Mouse (Mus musculus) neural tube, embryonic 13.5 days (tissue): ENCODE data around the gene Fam173a. TPM values are rescaled to one million over a fixed set of nuclear protein-coding genes. Genes with fewer than 3 reads are reported as not detected.

Source experiments
- ATAC-seq: fragments of 200-750 bp; cut with Nextera tagmentation; 2 replicates; pipeline ENCODE4 v1.8.0; 2017; ENCODE audit warnings: low read depth, mild to moderate bottlenecking, moderate TSS enrichment, moderate library complexity
- H3K27ac ChIP-seq: fragments of 300-500 bp; sonication (generic); replicated peaks from 2 replicates; pipeline ENCODE4 v1.5.1; 2015; ENCODE audit warnings: moderate library complexity, mild to moderate bottlenecking, inconsistent platforms
- H3K27me3 ChIP-seq: fragments of 300-500 bp; sonication (generic); 2 replicates; pipeline ENCODE4 v1.6.1; 2015; ENCODE audit warnings: mild to moderate bottlenecking, inconsistent platforms
- H3K36me3 ChIP-seq: fragments of 300-500 bp; sonication (generic); 2 replicates; pipeline ENCODE4 v1.6.1; 2015; ENCODE audit warnings: mild to moderate bottlenecking, inconsistent platforms
- H3K4me1 ChIP-seq: fragments of 300-500 bp; sonication (generic); replicated peaks from 2 replicates; pipeline ENCODE4 v1.6.1; 2015; ENCODE audit warnings: inconsistent platforms
- H3K4me2 ChIP-seq: fragments of 300-500 bp; sonication (generic); 2 replicates; pipeline ENCODE4 v1.6.1; 2015; ENCODE audit warnings: inconsistent platforms, mild to moderate bottlenecking, moderate library complexity
- H3K4me3 ChIP-seq: fragments of 300-500 bp; sonication (generic); 2 replicates; pipeline ENCODE4 v1.5.1; 2015; ENCODE audit warnings: mild to moderate bottlenecking, inconsistent platforms
- H3K9ac ChIP-seq: fragments of 300-500 bp; sonication (generic); 2 replicates; pipeline ENCODE4 v1.6.1; 2015; ENCODE audit warnings: moderate library complexity, mild to moderate bottlenecking, inconsistent platforms
- H3K9me3 ChIP-seq: fragments of 300-500 bp; sonication (generic); 2 replicates; pipeline ENCODE4 v1.6.1; 2016; ENCODE audit warnings: inconsistent platforms
- WGBS: fragments of 180-500 bp; shearing (Covaris S2); methylation state at CpG from one replicate; pipeline ENCODE4 v1.1.7; 2015; 5-methylcytosine and 5-hydroxymethylcytosine counted together
- polyA plus RNA-seq: library from polyadenylated mRNA; unstranded; fragments of >200 nt; fragmentation: Nextera tagmentation; extraction: Ambion mirVana; gene quantifications from 2 replicates; pipeline ENCODE4 v1.2.1, GENCODE M21; 2015

The Fam173a gene
- polyA plus RNA-seq, 1 experiment from 2014 or later: 73.6 TPM

- ATAC-seq: no peak
- Histone ChIP-seq H3K9ac (no peak overlapping the region), H3K4me1 (peaks cover 5% of the 10 kb centered on the region), H3K4me3 (no peak overlapping the region), H3K4me2 (no peak overlapping the region), H3K27ac (no peak overlapping the region), H3K36me3 (no peaks in the 10 kb centered on the region), H3K27me3 (peaks cover 37% of the 10 kb centered on the region), H3K9me3 (no peaks in the 10 kb centered on the region)
- 43% methylated on average over 9 of the region's 9 CpGs for WGBS
These were observed 23.4 kb downstream of the Fam173a start for GRCm38 (mm10) chr17:25769331-25769730.

- no peak overlapping the region for H3K27ac ChIP-seq
- no peaks in the 10 kb centered on the region for H3K9me3 ChIP-seq
- peaks cover 46% of the 10 kb centered on the region for H3K27me3 ChIP-seq
- H3K4me1 ChIP-seq: no peaks in the 10 kb centered on the region
- ATAC-seq: no peak
- no peaks in the 10 kb centered on the region for H3K36me3 ChIP-seq
- H3K9ac ChIP-seq: no peak overlapping the region
- no peak overlapping the region for H3K4me3 ChIP-seq
- no peak overlapping the region for H3K4me2 ChIP-seq
- WGBS: 19% methylated on average over 5 of the region's 5 CpGs
These were observed 26.8 kb downstream of the Fam173a start for GRCm38 (mm10) chr17:25765886-25766285.

GRCm38 (mm10) chr17:25762591-25762990 lies 30.1 kb downstream of the Fam173a start:
- WGBS: 36% methylated on average over 3 of the region's 3 CpGs
- ATAC-seq: no peak
- H3K27ac ChIP-seq: no peak overlapping the region
- H3K9ac ChIP-seq: no peak overlapping the region
- H3K4me2 ChIP-seq: no peak overlapping the region
- H3K4me3 ChIP-seq: no peak overlapping the region
- no peaks in the 10 kb centered on the region for H3K36me3 ChIP-seq
- no peaks in the 10 kb centered on the region for H3K9me3 ChIP-seq
- peaks cover 41% of the 10 kb centered on the region for H3K27me3 ChIP-seq
- no peaks in the 10 kb centered on the region for H3K4me1 ChIP-seq

GRCm38 (mm10) chr17:25761561-25761970 lies 31.1 kb downstream of the Fam173a start:
- no peak overlapping the region for H3K4me3 ChIP-seq
- H3K27ac ChIP-seq: no peak overlapping the region
- H3K36me3 ChIP-seq: no peaks in the 10 kb centered on the region
- no peaks in the 10 kb centered on the region for H3K9me3 ChIP-seq
- H3K9ac ChIP-seq: no peak overlapping the region
- no peak overlapping the region for H3K4me2 ChIP-seq
- ATAC-seq: no peak
- WGBS: 68% methylated on average over 4 of the region's 4 CpGs
- peaks cover 32% of the 10 kb centered on the region for H3K27me3 ChIP-seq
- no peaks in the 10 kb centered on the region for H3K4me1 ChIP-seq

GRCm38 (mm10) chr17:25760148-25760547 lies 32.6 kb downstream of the Fam173a start:
- no peak overlapping the region for H3K27ac ChIP-seq
- no peak overlapping the region for H3K9ac ChIP-seq
- ATAC-seq: no peak
- no peak overlapping the region for H3K4me2 ChIP-seq
- 73% methylated on average over 8 of the region's 8 CpGs for WGBS
- no peak overlapping the region for H3K4me3 ChIP-seq
- H3K36me3 ChIP-seq: no peaks in the 10 kb centered on the region
- no peaks in the 10 kb centered on the region for H3K9me3 ChIP-seq
- H3K27me3 ChIP-seq: peaks cover 26% of the 10 kb centered on the region
- no peaks in the 10 kb centered on the region for H3K4me1 ChIP-seq

- WGBS: 81% methylated on average over 3 of the region's 3 CpGs
- H3K27ac ChIP-seq: no peak overlapping the region
- no peak for ATAC-seq
- H3K4me2 ChIP-seq: no peak overlapping the region
- no peak overlapping the region for H3K9ac ChIP-seq
- no peaks in the 10 kb centered on the region for H3K36me3 ChIP-seq
- no peak overlapping the region for H3K4me3 ChIP-seq
- H3K27me3 ChIP-seq: peaks cover 26% of the 10 kb centered on the region
- no peaks in the 10 kb centered on the region for H3K4me1 ChIP-seq
- H3K9me3 ChIP-seq: no peaks in the 10 kb centered on the region
These were observed 35.0 kb downstream of the Fam173a start for GRCm38 (mm10) chr17:25757691-25758090.

- WGBS: 78% methylated on average over 9 of the region's 9 CpGs
- H3K4me3 ChIP-seq: no peak overlapping the region
- no peak for ATAC-seq
These were observed 36.1 kb downstream of the Fam173a start for GRCm38 (mm10) chr17:25756378-25757242.

GRCm38 (mm10) chr17:25755627-25756377 lies 36.9 kb downstream of the Fam173a start:
- H3K4me3 ChIP-seq: no peak overlapping the region
- 66% methylated on average over 4 of the region's 4 CpGs for WGBS
- ATAC-seq: no peak

More at GRCm38 (mm10) chr17:25756378-25757242, 36.1 kb downstream of the Fam173a start:
- Histone ChIP-seq H3K9me3 (no peaks in the 10 kb centered on the region), H3K9ac (no peak overlapping the region), H3K27me3 (peaks cover 19% of the 10 kb centered on the region), H3K4me2 (no peak overlapping the region), H3K27ac (no peak overlapping the region), H3K36me3 (no peaks in the 10 kb centered on the region), H3K4me1 (peaks cover 2% of the 10 kb centered on the region)

GRCm38 (mm10) chr17:25755086-25755485 lies 37.6 kb downstream of the Fam173a start:
- Histone ChIP-seq H3K9me3 (no peaks in the 10 kb centered on the region), H3K4me1 (peaks cover 8% of the 10 kb centered on the region), H3K9ac (0 out of 2 replicates have a peak overlapping the region, but pooled peaks have one; percentile 17), H3K36me3 (no peaks in the 10 kb centered on the region), H3K27ac (no peak overlapping the region), H3K4me3 (no peak overlapping the region), H3K4me2 (no peak overlapping the region), H3K27me3 (peaks cover 16% of the 10 kb centered on the region)
- ATAC-seq: no peak
- 81% methylated on average over 4 of the region's 4 CpGs for WGBS

More at GRCm38 (mm10) chr17:25755627-25756377, 36.9 kb downstream of the Fam173a start:
- Histone ChIP-seq H3K27ac (no peak overlapping the region), H3K27me3 (peaks cover 18% of the 10 kb centered on the region), H3K4me2 (no peak overlapping the region), H3K36me3 (no peaks in the 10 kb centered on the region), H3K4me1 (peaks cover 8% of the 10 kb centered on the region), H3K9me3 (no peaks in the 10 kb centered on the region), H3K9ac (0 out of 2 replicates have a peak overlapping the region, but pooled peaks have one; percentile 17)

GRCm38 (mm10) chr17:25754241-25754640 lies 38.5 kb downstream of the Fam173a start, which contains the start of gene Msln:
Gene Msln, minus strand, starts transcription at chr17:25754378.
- peaks cover 12% of the 10 kb centered on the region for H3K27me3 ChIP-seq

GRCm38 (mm10) chr17:25751446-25751845 lies 41.3 kb downstream of the Fam173a start:
- no peak overlapping the region; the same call in 1 of the 2 replicates for H3K27ac ChIP-seq
- H3K4me1 ChIP-seq: peaks cover 8% of the 10 kb centered on the region
- no peak overlapping the region for H3K4me3 ChIP-seq
- H3K9me3 ChIP-seq: no peaks in the 10 kb centered on the region
- no peak overlapping the region for H3K4me2 ChIP-seq
- H3K27me3 ChIP-seq: no peaks in the 10 kb centered on the region; the same call in 1 of the 2 replicates
- H3K36me3 ChIP-seq: no peaks in the 10 kb centered on the region
- H3K9ac ChIP-seq: peak overlapping the region; percentile 43; the same call in 1 of the 2 replicates
- WGBS: 54% methylated on average over 5 of the region's 5 CpGs
- no peak for ATAC-seq

More at GRCm38 (mm10) chr17:25754241-25754640, 38.5 kb downstream of the Fam173a start, which contains the start of gene Msln:
- Histone ChIP-seq H3K4me3 (no peak within 1 kb of the TSS), H3K4me2 (no peak within 1 kb of the TSS), H3K4me1 (peaks cover 8% of the 10 kb centered on the region), H3K9ac (no peak within 1 kb of the TSS), H3K27ac (no peak within 1 kb of the TSS), H3K36me3 (no peaks in the 10 kb centered on the region), H3K9me3 (no peaks in the 10 kb centered on the region)
- ATAC-seq: no peak
- WGBS: 86% methylated on average over 9 of the region's 9 CpGs

GRCm38 (mm10) chr17:25749314-25749713 lies 43.4 kb downstream of the Fam173a start:
- Histone ChIP-seq H3K9me3 (no peaks in the 10 kb centered on the region), H3K36me3 (no peaks in the 10 kb centered on the region), H3K9ac (no peak overlapping the region), H3K27ac (no peak overlapping the region), H3K4me3 (no peak overlapping the region), H3K4me1 (peaks cover 8% of the 10 kb centered on the region), H3K27me3 (no peaks in the 10 kb centered on the region; the same call in 1 of the 2 replicates), H3K4me2 (no peak overlapping the region)
- ATAC-seq: no peak
- 89% methylated on average over 6 of the region's 6 CpGs for WGBS
